Mouse (Mus musculus) G1E (cell line): Measurements from ENCODE around the gene Gadd45a.

Experiments used
- CTCF ChIP-seq: IDR thresholded peaks from 2 replicates; pipeline ENCODE4 v1.5.1; 2012; ENCODE audit warnings: low read depth, low read length, inconsistent platforms, mixed read lengths
- GATA1 ChIP-seq: IDR thresholded peaks from 2 replicates; pipeline ENCODE4 v1.6.1; 2012; ENCODE audit warnings: borderline replicate concordance, low read length, inconsistent platforms, mixed read lengths
- POLR2AphosphoS5 ChIP-seq: IDR thresholded peaks from 2 replicates; pipeline ENCODE4 v1.6.1; 2012; ENCODE audit warnings: low read depth, low read length, inconsistent platforms; ENCODE audit not compliant: insufficient replicate concordance
- TAL1 ChIP-seq: conservative IDR thresholded peaks from 2 replicates; pipeline ENCODE4 v1.6.1; 2012; ENCODE audit warnings: low read depth, low read length, inconsistent platforms, mixed read lengths

DNA sequence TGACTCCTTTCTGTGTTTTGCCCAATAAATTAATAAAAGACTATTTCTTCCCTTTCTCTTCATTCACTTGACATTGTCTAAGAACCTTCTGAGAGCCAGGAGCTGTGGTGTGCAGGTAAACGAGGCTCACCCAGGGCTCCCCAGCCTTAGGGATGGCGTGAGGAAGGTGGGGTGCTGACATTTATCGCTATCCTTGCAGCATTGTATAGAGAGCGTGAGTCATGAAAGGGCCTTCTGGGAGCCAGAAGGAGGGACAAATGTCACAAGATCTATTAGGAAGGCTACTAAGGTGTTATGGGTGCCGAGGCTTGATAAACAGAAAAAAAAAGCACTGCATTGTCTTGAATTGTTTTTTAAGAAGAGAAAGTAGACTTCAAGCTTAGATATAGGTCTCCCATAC is 15.9 kb downstream of the Gadd45a start:
- TF ChIP-seq CTCF (no peak), TAL1 (no peak), GATA1 (no peak), POLR2AphosphoS5 (no peak)
